Mouse (Mus musculus) cortical plate, adult 2 months (tissue): ENCODE measurements around the gene Trim14.

Experiments used
- CTCF ChIP-seq: fragments of 200-500 bp; IDR thresholded peaks from 2 replicates; pipeline ENCODE4 v1.5.1; 2011; ENCODE audit warnings: mild to moderate bottlenecking, control low read depth, low read length; ENCODE audit not compliant: insufficient read depth; ENCODE audit errors: extremely low read depth
- POLR2A ChIP-seq: fragments of 200-500 bp; IDR thresholded peaks from 2 replicates; pipeline ENCODE4 v1.6.1; 2011; ENCODE audit warnings: mild to moderate bottlenecking, low read length, control low read depth; ENCODE audit not compliant: insufficient read depth; ENCODE audit errors: extremely low read depth

GRCm38 (mm10) chr4:46450519-46451131 lies 85.3 kb downstream of the Trim14 start, which contains the start of gene Anp32b:
- TF ChIP-seq POLR2A (no peak), CTCF (peak; percentile 23; the same call in 1 of the 2 replicates)
